Mouse (Mus musculus): ENCODE measurements at regions not wholly inside any gene's neighbourhood (a gene's known extent, or its start where the extent isn't known, plus 50 kb on each side); places are given as distances from the start of the nearest gene placed in this dataset.

GRCm38 (mm10) chr3:128298110-128298509 lies 402.0 kb upstream of the Fam241a start:
- no peak for TF ChIP-seq NELFE (IDR thresholded peaks at IDR 0.05; ENCODE audit: low read depth, low read length)
- TF ChIP-seq CTCF (conservative IDR thresholded peaks at IDR 0.05 in 1 of 2, IDR thresholded peaks at IDR 0.05 in 1 of 2; ENCODE audit: low read depth in 2 of 2, low read length in 2 of 2): no peak
- no peak for TF ChIP-seq KAT2A (IDR thresholded peaks at IDR 0.05; ENCODE audit: insufficient replicate concordance, low read length)
- no peak for TF ChIP-seq SIN3A (IDR thresholded peaks at IDR 0.05; ENCODE audit: low read length)
- TF ChIP-seq MAFK (IDR thresholded peaks at IDR 0.05; ENCODE audit: insufficient replicate concordance, low read length): no peak
- TF ChIP-seq POLR2A (IDR thresholded peaks at IDR 0.05; ENCODE audit: low read depth, low read length): no peak
- no peak for TF ChIP-seq ZKSCAN1 (IDR thresholded peaks at IDR 0.05; ENCODE audit: borderline replicate concordance, low read depth, low read length)
- no peak for TF ChIP-seq USF1 (IDR thresholded peaks at IDR 0.05; ENCODE audit: low read depth, low read length)
- TF ChIP-seq ZMIZ1 (IDR thresholded peaks at IDR 0.05; ENCODE audit: low read depth, low read length): no peak
- TF ChIP-seq ZNF384 (IDR thresholded peaks at IDR 0.05; ENCODE audit: low read depth, low read length): no peak
- no peak for TF ChIP-seq MEF2A (IDR thresholded peaks at IDR 0.05; ENCODE audit: borderline replicate concordance, low read depth, low read length)
- TF ChIP-seq USF2 (conservative IDR thresholded peaks at IDR 0.05; ENCODE audit: low read depth, low read length): no peak
